Comparison of ENCODE assay signal across 23 mouse cellular contexts in genomic region chr1:22546273-22546672, GRCm38 (mm10).
DNase-seq lines count a peak whose midpoint lies in the region; ATAC-seq lines count a peak whose summit lies in the region.
"Had no signal": no experiment of that assay in that cellular context is flagged by ENCODE, and none has a peak within 500 bp of the region (broad histone marks: within the 10 kb centered on the region; RNA-seq: fewer than 3 reads in every experiment).

No protein-coding gene starts in this region.

- no peak overlapping the region for H3K4me2 ChIP-seq in hindbrain, embryonic 16.5 days (ENCODE audit: low read length)
- H3K4me2 ChIP-seq: embryonic facial prominence, embryonic 12.5 days; forebrain, embryonic 13.5 days; forebrain, embryonic 15.5 days had no signal

- H3K4me1 ChIP-seq in hindbrain, embryonic 16.5 days (ENCODE audit: control insufficient read depth, insufficient read depth, low read depth, low read length) = no peaks in the 10 kb centered on the region
- no peaks in the 10 kb centered on the region for H3K4me1 ChIP-seq in hindbrain, embryonic 10.5 days (replicated peaks)
- H3K4me1 ChIP-seq: embryonic facial prominence, embryonic 10.5 days; embryonic facial prominence, embryonic 12.5 days; forebrain, embryonic 13.5 days; forebrain, embryonic 15.5 days had no signal

- H3K4me3 ChIP-seq in hindbrain, embryonic 16.5 days (ENCODE audit: low read length) = no peak overlapping the region
- no peak overlapping the region for H3K4me3 ChIP-seq in hindbrain, embryonic 10.5 days
- H3K4me3 ChIP-seq: embryonic facial prominence, embryonic 10.5 days; embryonic facial prominence, embryonic 12.5 days; forebrain, embryonic 13.5 days; forebrain, embryonic 15.5 days had no signal

- DNase-seq in cerebellum, postnatal 10 days = peak; percentile 83 to 85
- DNase-seq in cerebellum, adult 11 months = no peak
- DNase-seq in hindbrain, embryonic 10.5 days (ENCODE audit: low spot score) = no peak
- peak; percentile 49 for DNase-seq in left cerebral cortex, postnatal 4 days
- DNase-seq in left cerebral cortex, adult 8-10 months (ENCODE audit: low spot score in 2 of 2) = no peak
- DNase-seq in brain, adult 2 months (ENCODE audit: low read depth, low spot score) = peak; percentile 38
- DNase-seq: adrenal gland, adult 8-10 months; adrenal gland, postnatal 14 days; adrenal gland, postnatal 36 days; B cell, adult 2 months; cerebellum, adult 11-12 months; cerebellum, adult 9-10 months; forebrain, postnatal 0 days had no signal

- intact Hi-C loops in left cerebral cortex, postnatal 4 days (cut with DNase I) = no loop called here

- ATAC-seq in hindbrain, embryonic 16.5 days = peak; percentile 52; the same call in 1 of the 2 replicates
- ATAC-seq: activated CD4-positive, CD25-positive, alpha-beta regulatory T cell, adult 4 months; CD4-positive, CD25-positive, alpha-beta regulatory T cell, adult 4 months; forebrain, embryonic 13.5 days; forebrain, embryonic 15.5 days; forebrain, postnatal 0 days; Patski had no signal

- H3K27me3 ChIP-seq in hindbrain, embryonic 16.5 days (replicated peaks; ENCODE audit: control insufficient read depth, insufficient read depth, low read length) = no peaks in the 10 kb centered on the region
- no peaks in the 10 kb centered on the region for H3K27me3 ChIP-seq in hindbrain, embryonic 10.5 days (ENCODE audit: insufficient read depth, poor library complexity, severe bottlenecking)
- H3K27me3 ChIP-seq: CH12.LX; embryonic facial prominence, embryonic 12.5 days; forebrain, embryonic 13.5 days; forebrain, embryonic 15.5 days had no signal

- no peak overlapping the region for H3K9ac ChIP-seq in hindbrain, embryonic 16.5 days (ENCODE audit: low read depth, low read length)
- H3K9ac ChIP-seq: embryonic facial prominence, embryonic 12.5 days; forebrain, embryonic 13.5 days; forebrain, embryonic 15.5 days; forebrain, postnatal 0 days had no signal

- H3K27ac ChIP-seq in hindbrain, embryonic 16.5 days (ENCODE audit: low read depth, low read length) = no peak overlapping the region
- no peak overlapping the region for H3K27ac ChIP-seq in hindbrain, embryonic 10.5 days
- H3K27ac ChIP-seq: embryonic facial prominence, embryonic 10.5 days; embryonic facial prominence, embryonic 12.5 days; forebrain, embryonic 13.5 days; forebrain, embryonic 15.5 days had no signal

- H3K9me3 ChIP-seq in hindbrain, embryonic 16.5 days (ENCODE audit: control insufficient read depth, low read length) = no peaks in the 10 kb centered on the region
- H3K9me3 ChIP-seq in hindbrain, embryonic 10.5 days = no peaks in the 10 kb centered on the region
- H3K9me3 ChIP-seq: embryonic facial prominence, embryonic 10.5 days; embryonic facial prominence, embryonic 12.5 days; forebrain, embryonic 13.5 days; forebrain, embryonic 15.5 days; G1E had no signal

- no peaks in the 10 kb centered on the region for H3K36me3 ChIP-seq in hindbrain, embryonic 16.5 days (ENCODE audit: control insufficient read depth, insufficient read depth, low read length)
- H3K36me3 ChIP-seq in hindbrain, embryonic 10.5 days = no peaks in the 10 kb centered on the region
- H3K36me3 ChIP-seq: embryonic facial prominence, embryonic 10.5 days; embryonic facial prominence, embryonic 12.5 days; forebrain, embryonic 15.5 days; G1E had no signal

- 79% methylated on average over 1 of the region's 1 CpGs for WGBS in hindbrain, embryonic 16.5 days
- 85% methylated on average over 1 of the region's 1 CpGs for WGBS in hindbrain, embryonic 10.5 days

Comparison
In these comparisons a context has a peak if more than half of its experiments do, and no peak if none do; other contexts are left out.
1. DNase-seq: peak in cerebellum, postnatal 10 days (2 of 2), left cerebral cortex, postnatal 4 days (single experiment) and brain, adult 2 months (single experiment); none in cerebellum, adult 11 months (single experiment), hindbrain, embryonic 10.5 days (single experiment) and left cerebral cortex, adult 8-10 months (0 of 2).